Mouse (Mus musculus): Measurements from ENCODE around the gene Gm10273. TPM values are rescaled to one million over a fixed set of nuclear protein-coding genes. Genes with fewer than 3 reads are reported as not detected.

Gene Gm10273
- total RNA-seq, 1 experiment from 2014 or later = 34.6 TPM

GRCm38 (mm10) chr10:59439508-59439931, 44.1 kb downstream of the Gm10273 start:
- no peak for ATAC-seq (replicated peaks in 1 of 2; ENCODE audit: insufficient read depth in 1 of 2, low FRiP score in 2 of 2, low TSS enrichment in 1 of 2, low read depth in 1 of 2, poor library complexity in 2 of 2, severe bottlenecking in 2 of 2)

GRCm38 (mm10) chr10:59440177-59440576, 44.7 kb downstream of the Gm10273 start:
- ATAC-seq (replicated peaks in 1 of 2; ENCODE audit: insufficient read depth in 1 of 2, low FRiP score in 2 of 2, low TSS enrichment in 1 of 2, low read depth in 1 of 2, poor library complexity in 2 of 2, severe bottlenecking in 2 of 2) = no peak

GRCm38 (mm10) chr10:59441735-59442134, 46.3 kb downstream of the Gm10273 start, which contains the start of gene Oit3:
Oit3 (minus strand) TSS chr10:59441778.
- no peak; a peak in 1 of 4 replicates for ATAC-seq (replicated peaks in 1 of 2; ENCODE audit: insufficient read depth in 1 of 2, low FRiP score in 2 of 2, low TSS enrichment in 1 of 2, low read depth in 1 of 2, poor library complexity in 2 of 2, severe bottlenecking in 2 of 2)

- ATAC-seq (replicated peaks in 1 of 2; ENCODE audit: insufficient read depth in 1 of 2, low FRiP score in 2 of 2, low TSS enrichment in 1 of 2, low read depth in 1 of 2, poor library complexity in 2 of 2, severe bottlenecking in 2 of 2) = no peak
These were observed 47.8 kb downstream of the Gm10273 start for GRCm38 (mm10) chr10:59443212-59443611.

- ATAC-seq (replicated peaks in 1 of 2; ENCODE audit: insufficient read depth in 1 of 2, low FRiP score in 2 of 2, low TSS enrichment in 1 of 2, low read depth in 1 of 2, poor library complexity in 2 of 2, severe bottlenecking in 2 of 2) = peak; percentile 72 to 87
These were observed 48.7 kb downstream of the Gm10273 start for GRCm38 (mm10) chr10:59444106-59444505.

GRCm38 (mm10) chr10:59444635-59445034, 49.2 kb downstream of the Gm10273 start:
- 0 out of 4 replicates have a peak, but pooled peaks of 1 of the 2 experiments have one; percentile 11 for ATAC-seq (replicated peaks in 1 of 2; ENCODE audit: insufficient read depth in 1 of 2, low FRiP score in 2 of 2, low TSS enrichment in 1 of 2, low read depth in 1 of 2, poor library complexity in 2 of 2, severe bottlenecking in 2 of 2)

Other genes starting within 250 kb of the Gm10273 start
- 4.8 and 9.4 TPM in 2 replicates for gene Sept10, start 173.8 kb upstream of the Gm10273 start, total RNA-seq (2017)
- gene Sowahc, start 173.7 kb upstream of the Gm10273 start, total RNA-seq (2017) = 2.0 and 3.6 TPM in 2 replicates
- 40.1 and 43.2 TPM in 2 replicates for gene P4ha1, start 72.3 kb upstream of the Gm10273 start, total RNA-seq (2017)
- gene Pla2g12b, start 8.0 kb downstream of the Gm10273 start, total RNA-seq (2017) = not detected in 2 replicates
- gene Oit3, start 46.1 kb downstream of the Gm10273 start, total RNA-seq (2017) = 0.45 TPM in 1 of 2 replicates, not detected in the other
- not detected in 2 replicates for gene Gm10322, start 220.4 kb downstream of the Gm10273 start, total RNA-seq (2017)
- 23.1 and 26.9 TPM in 2 replicates for gene Mcu, start 221.1 kb downstream of the Gm10273 start, total RNA-seq (2017)